Mouse (Mus musculus) lung, embryonic 16.5 days (tissue): Measurements from ENCODE around the gene Mob2. TPM values are rescaled to one million over a fixed set of nuclear protein-coding genes. Genes with fewer than 3 reads are reported as not detected.
A peak's percentile ranks its signal among the peaks of the same experiment; 100 is the strongest.

Experiments used
- ATAC-seq: fragments of 200-750 bp; cut with Nextera tagmentation; 2 replicates; pipeline ENCODE4 v1.8.0; 2017; ENCODE audit warnings: low read depth, mild to moderate bottlenecking, moderate library complexity
- H3K27ac ChIP-seq: fragments of 300-500 bp; sonication (generic); 2 replicates; pipeline ENCODE4 v1.5.1; 2014; ENCODE audit warnings: mild to moderate bottlenecking, control low read depth, low read length
- H3K27me3 ChIP-seq: fragments of 300-500 bp; sonication (generic); 2 replicates; pipeline ENCODE4 v1.6.1; 2014; ENCODE audit warnings: low read depth, low read length, mixed read lengths; ENCODE audit not compliant: control insufficient read depth, insufficient read depth
- H3K36me3 ChIP-seq: fragments of 300-500 bp; sonication (generic); 2 replicates; pipeline ENCODE4 v1.6.1; 2014; ENCODE audit warnings: low read length; ENCODE audit not compliant: control insufficient read depth, insufficient read depth
- H3K4me1 ChIP-seq: fragments of 300-500 bp; sonication (generic); replicated peaks from 2 replicates; pipeline ENCODE4 v1.6.1; 2014; ENCODE audit warnings: low read length, mixed read lengths; ENCODE audit not compliant: control insufficient read depth, insufficient read depth
- H3K4me2 ChIP-seq: fragments of 300-500 bp; sonication (generic); 2 replicates; pipeline ENCODE4 v1.6.1; 2014; ENCODE audit warnings: low read depth, low read length, control low read depth
- H3K4me3 ChIP-seq: fragments of 300-500 bp; sonication (generic); 2 replicates; pipeline ENCODE4 v1.5.1; 2014; ENCODE audit warnings: mild to moderate bottlenecking, low read length, control low read depth
- H3K9ac ChIP-seq: fragments of 300-500 bp; sonication (generic); 2 replicates; pipeline ENCODE4 v1.6.1; 2014; ENCODE audit warnings: low read length, control low read depth
- H3K9me3 ChIP-seq: fragments of 300-500 bp; sonication (generic); 2 replicates; pipeline ENCODE4 v1.6.1; 2016; ENCODE audit warnings: low read length; ENCODE audit not compliant: control insufficient read depth
- WGBS: fragments of 180-500 bp; shearing (Covaris S2); extraction: QIAGEN DNeasy Blood & Tissue Kit; methylation state at CpG from one replicate; pipeline ENCODE4 v1.1.7; 2014; 5-methylcytosine and 5-hydroxymethylcytosine counted together
- polyA plus RNA-seq: library from polyadenylated mRNA; unstranded; fragments of >200 nt; fragmentation: Nextera tagmentation; extraction: Ambion mirVana; gene quantifications from 2 replicates; pipeline ENCODE4 v1.2.1, GENCODE M21; 2015

Gene Mob2
- polyA plus RNA-seq, 1 experiment from 2014 or later, result 76.3 TPM

DNA sequence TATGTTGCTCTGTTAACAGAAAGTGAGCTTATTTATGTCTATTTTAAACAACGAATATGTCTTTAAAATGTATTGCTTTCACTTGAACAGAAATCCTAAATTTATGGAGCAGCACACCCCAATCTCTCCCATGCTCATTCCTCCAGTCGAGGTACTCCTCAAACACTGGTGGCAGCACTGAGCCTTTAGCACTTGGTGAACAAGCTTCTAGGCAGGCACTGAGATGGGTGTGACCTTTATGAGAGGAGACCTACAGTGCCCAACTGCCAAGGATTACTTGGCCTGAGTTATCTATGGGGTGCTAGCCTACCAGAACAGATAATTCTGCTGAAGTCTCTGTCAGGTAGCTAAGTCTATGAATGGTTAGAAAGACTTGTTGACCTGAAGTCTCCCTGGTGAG is 41.2 kb downstream of the Mob2 start:
- Histone ChIP-seq H3K9me3 (no peaks in the 10 kb centered on the region), H3K36me3 (peaks cover 6% of the 10 kb centered on the region; the same call in 1 of the 2 replicates), H3K27me3 (no peaks in the 10 kb centered on the region), H3K4me1 (peaks cover 13% of the 10 kb centered on the region; the same call in 1 of the 2 replicates), H3K27ac (no peak overlapping the region), H3K4me3 (no peak overlapping the region), H3K4me2 (no peak overlapping the region), H3K9ac (no peak overlapping the region)
- WGBS, result 48% methylated on average over 2 of the region's 2 CpGs
- ATAC-seq, result no peak

DNA sequence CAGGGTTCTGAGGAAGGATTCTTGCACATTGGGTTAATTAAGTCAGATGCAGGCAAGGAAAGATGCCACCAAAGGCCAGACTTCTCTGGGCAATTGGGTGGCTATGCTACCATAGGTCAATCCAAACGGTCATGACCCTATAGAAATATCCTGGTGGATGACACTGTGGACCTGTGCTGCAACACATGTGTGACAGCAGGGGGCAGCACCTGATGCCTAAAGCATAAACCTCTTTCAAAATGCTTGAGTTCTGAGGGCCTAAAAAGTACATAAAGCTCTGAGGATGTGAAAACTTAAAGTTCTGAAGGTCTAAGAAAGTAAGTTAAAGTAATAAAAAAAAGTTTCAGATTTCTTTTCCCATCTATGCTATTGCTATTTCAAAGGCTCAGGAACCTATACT is 44.3 kb downstream of the Mob2 start:
- Histone ChIP-seq H3K4me1 (peaks cover 13% of the 10 kb centered on the region; the same call in 1 of the 2 replicates), H3K4me2 (no peak overlapping the region), H3K9me3 (no peaks in the 10 kb centered on the region), H3K36me3 (peaks cover 10% of the 10 kb centered on the region; the same call in 1 of the 2 replicates), H3K27ac (no peak overlapping the region), H3K9ac (no peak overlapping the region), H3K4me3 (no peak overlapping the region), H3K27me3 (no peaks in the 10 kb centered on the region)
- 0 out of 2 replicates have a peak, but pooled peaks have one; percentile 36 for ATAC-seq
- 37% methylated on average over 1 of the region's 1 CpGs for WGBS

DNA sequence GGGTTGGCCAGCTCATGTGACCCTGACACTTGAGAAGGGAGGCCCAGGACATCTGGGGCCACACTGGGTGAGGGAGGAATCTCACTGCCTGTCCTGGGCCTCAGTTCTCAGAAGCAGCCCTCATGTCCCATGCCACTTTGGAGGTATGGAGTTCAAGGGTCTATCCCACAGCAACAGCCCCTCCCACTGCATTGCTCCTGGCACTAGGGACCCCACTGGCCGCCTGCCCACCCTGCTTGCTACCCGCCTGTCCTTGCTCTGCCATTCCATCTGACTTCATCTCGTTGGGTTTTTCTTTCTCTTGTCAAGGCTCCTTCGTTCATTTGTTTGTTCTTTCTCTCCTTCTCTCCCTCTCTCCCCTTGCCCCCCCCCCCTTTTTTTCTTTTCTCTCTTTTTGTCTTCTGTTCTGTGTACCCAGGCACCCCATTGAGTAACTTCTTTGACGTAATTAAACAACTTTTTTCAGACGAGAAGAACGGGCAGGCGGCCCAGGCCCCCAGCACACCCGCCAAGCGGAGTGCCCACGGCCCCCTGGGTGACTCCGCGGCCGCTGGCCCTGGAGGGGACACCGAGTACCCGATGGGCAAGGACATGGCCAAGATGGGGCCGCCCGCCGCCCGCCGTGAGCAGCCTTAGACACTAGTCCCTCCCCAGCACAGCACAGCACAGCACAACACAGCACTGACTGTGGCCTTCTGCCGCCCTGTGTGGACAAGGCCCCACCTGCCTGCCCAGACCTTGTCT is 59.1 kb downstream of the Mob2 start:
- WGBS, result 69% methylated on average over 22 of the region's 22 CpGs

DNA sequence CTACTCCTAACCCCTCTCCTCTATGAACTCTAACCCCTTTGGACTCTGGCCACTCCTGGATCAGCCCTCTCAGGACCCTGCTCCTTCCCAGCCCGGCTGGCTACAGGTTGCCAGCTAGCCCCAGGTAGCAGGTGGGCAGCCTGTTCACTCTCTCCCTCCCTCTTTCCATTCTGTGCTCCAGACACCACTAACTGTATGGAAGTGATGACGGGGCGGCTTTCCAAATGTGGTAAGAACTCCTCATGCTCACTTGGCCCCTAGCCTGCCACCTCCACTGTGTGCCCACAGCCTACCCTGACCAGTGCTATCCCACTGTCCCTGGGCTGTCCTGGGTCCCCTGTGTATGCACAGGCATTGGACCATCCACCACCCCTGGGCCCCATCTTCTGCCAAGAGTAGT is 60.2 kb downstream of the Mob2 start:
- no peak overlapping the region for H3K27ac ChIP-seq
- no peak for ATAC-seq
- H3K9ac ChIP-seq, result no peak overlapping the region
- H3K9me3 ChIP-seq, result no peaks in the 10 kb centered on the region
- no peaks in the 10 kb centered on the region for H3K4me1 ChIP-seq
- no peak overlapping the region for H3K4me3 ChIP-seq
- no peaks in the 10 kb centered on the region for H3K36me3 ChIP-seq
- WGBS, result 86% methylated on average over 3 of the region's 3 CpGs
- H3K4me2 ChIP-seq, result no peak overlapping the region
- no peaks in the 10 kb centered on the region for H3K27me3 ChIP-seq

More for the DNA sequence above, 59.1 kb downstream of the Mob2 start:
- Histone ChIP-seq H3K27me3 (no peaks in the 10 kb centered on the region), H3K9me3 (no peaks in the 10 kb centered on the region), H3K4me3 (no peak overlapping the region), H3K36me3 (no peaks in the 10 kb centered on the region), H3K9ac (no peak overlapping the region), H3K4me1 (no peaks in the 10 kb centered on the region), H3K27ac (no peak overlapping the region), H3K4me2 (no peak overlapping the region)
- ATAC-seq, result peak; percentile 29; the same call in 1 of the 2 replicates

DNA sequence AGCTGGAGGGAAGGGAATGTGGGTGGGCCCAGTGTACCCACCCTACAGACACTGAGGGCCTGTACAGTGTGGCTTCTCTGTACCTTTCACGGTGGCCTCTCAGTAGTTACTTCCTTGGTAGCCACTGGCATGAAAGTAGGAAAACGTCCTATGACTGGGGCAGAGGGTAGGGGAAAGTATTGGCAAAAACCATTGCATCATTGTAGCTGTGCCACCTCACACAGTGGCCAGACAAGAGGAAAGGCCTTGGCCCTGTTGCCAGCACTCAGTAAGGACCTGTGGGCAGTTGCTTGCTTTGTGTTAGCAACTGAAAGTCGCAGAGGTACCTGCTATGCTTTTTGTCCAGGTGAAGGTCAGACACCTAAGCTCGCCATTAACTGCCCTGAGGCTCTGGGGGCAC is 66.7 kb downstream of the Mob2 start:
- WGBS, result 87% methylated on average over 4 of the region's 4 CpGs
- no peak overlapping the region for H3K4me3 ChIP-seq
- ATAC-seq, result no peak
- H3K9me3 ChIP-seq, result no peaks in the 10 kb centered on the region
- no peaks in the 10 kb centered on the region for H3K36me3 ChIP-seq
- H3K27me3 ChIP-seq, result no peaks in the 10 kb centered on the region
- H3K4me2 ChIP-seq, result no peak overlapping the region
- no peak overlapping the region for H3K27ac ChIP-seq
- no peaks in the 10 kb centered on the region for H3K4me1 ChIP-seq
- H3K9ac ChIP-seq, result no peak overlapping the region

DNA sequence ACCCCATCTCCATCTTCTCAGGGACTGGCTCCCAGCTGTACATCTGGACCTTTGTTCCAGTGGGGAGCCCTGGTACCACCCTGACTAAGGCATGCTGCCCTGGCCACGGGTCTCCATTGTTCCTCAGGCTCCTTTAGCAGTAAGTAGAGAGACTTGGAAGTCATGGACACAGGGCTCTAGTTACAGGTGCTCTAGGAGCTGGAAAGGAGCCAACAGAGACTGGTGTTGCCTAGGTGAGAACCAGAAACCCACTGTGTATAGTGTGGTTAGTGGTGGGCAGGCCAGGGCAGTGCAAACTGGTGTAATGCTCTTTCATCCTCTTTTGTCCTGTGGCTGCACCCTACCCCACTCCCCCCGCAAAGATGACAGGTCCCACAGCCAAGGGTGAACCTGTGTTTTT is 69.7 kb downstream of the Mob2 start:
- no peak for ATAC-seq
- Histone ChIP-seq H3K4me2 (no peak overlapping the region), H3K9ac (no peak overlapping the region), H3K4me1 (no peaks in the 10 kb centered on the region), H3K27ac (no peak overlapping the region), H3K27me3 (no peaks in the 10 kb centered on the region), H3K4me3 (no peak overlapping the region), H3K9me3 (no peaks in the 10 kb centered on the region), H3K36me3 (no peaks in the 10 kb centered on the region)
- WGBS, result 66% methylated on average over 2 of the region's 2 CpGs

DNA sequence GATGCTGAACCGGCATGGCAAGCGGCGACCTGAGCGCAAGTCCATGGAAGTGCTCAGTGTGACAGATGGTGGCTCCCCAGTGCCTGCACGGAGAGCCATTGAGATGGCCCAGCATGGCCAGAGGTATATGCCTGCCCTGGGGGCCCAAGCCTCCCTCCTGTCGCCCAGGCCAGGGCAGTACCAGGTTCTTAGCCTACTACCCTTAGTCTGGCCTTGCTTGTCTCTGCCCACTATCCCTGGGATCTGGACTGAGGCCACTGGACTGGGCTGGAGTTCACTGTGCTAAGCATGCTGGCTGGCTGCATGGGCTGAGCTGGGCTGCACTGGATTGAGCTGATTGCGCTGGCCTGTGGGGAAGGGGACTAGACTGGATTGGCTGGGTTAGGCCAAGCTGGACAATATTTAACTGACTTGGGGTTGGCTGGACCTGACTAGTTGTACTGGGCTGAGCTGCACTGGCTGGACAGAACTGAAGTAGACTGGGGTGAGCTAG is 72.5 kb downstream of the Mob2 start:
- Histone ChIP-seq H3K9me3 (no peaks in the 10 kb centered on the region), H3K9ac (no peak overlapping the region), H3K27ac (no peak overlapping the region), H3K4me2 (no peak overlapping the region), H3K4me1 (no peaks in the 10 kb centered on the region), H3K36me3 (no peaks in the 10 kb centered on the region), H3K27me3 (no peaks in the 10 kb centered on the region), H3K4me3 (no peak overlapping the region)
- ATAC-seq, result no peak
- 73% methylated on average over 7 of the region's 7 CpGs for WGBS

DNA sequence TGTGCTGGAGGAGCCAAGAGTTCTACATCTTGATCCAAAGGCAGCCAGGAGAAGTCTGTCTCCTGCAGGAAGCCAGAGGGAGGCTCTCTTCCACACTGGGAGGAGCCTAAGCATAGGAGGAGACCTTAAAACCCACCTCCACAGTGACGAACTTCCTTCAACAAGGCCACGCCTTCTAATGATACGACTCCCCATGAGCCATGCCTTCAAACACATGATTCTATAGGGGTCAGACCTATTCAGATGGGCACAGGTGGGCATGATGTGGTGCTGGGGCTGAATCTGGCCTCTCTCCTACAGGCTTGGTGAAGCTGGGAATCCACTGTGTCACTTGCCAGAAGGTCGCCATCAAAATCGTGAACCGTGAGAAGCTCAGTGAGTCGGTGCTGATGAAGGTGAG is 79.6 kb downstream of the Mob2 start:
- H3K27ac ChIP-seq, result no peak overlapping the region
- no peaks in the 10 kb centered on the region for H3K9me3 ChIP-seq
- no peak overlapping the region for H3K4me3 ChIP-seq
- no peaks in the 10 kb centered on the region for H3K4me1 ChIP-seq
- WGBS, result 83% methylated on average over 7 of the region's 7 CpGs
- no peaks in the 10 kb centered on the region for H3K27me3 ChIP-seq
- no peak for ATAC-seq
- no peak overlapping the region for H3K9ac ChIP-seq
- no peak overlapping the region for H3K4me2 ChIP-seq
- H3K36me3 ChIP-seq, result no peaks in the 10 kb centered on the region

DNA sequence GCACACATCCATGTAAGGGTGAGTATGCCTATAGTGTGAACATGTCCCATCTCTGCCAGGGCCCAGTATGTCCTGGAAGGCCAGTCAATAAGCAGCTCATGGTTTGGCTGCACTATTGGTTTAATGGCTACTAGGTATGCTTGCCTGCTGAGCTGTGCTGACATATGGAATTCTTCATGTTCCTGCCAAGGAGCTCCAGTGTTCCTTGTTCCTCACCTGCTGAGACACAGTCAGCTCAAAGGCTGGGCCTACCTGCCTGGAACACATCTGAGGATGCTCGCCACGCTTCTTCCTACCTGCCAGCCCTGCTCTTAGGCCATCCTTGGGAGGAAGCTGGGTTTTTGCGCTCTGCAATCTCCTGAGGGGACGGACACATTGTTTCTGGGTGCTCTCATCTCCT is 81.6 kb downstream of the Mob2 start:
- ATAC-seq, result no peak
- 91% methylated on average over 4 of the region's 4 CpGs for WGBS
- Histone ChIP-seq H3K4me1 (no peaks in the 10 kb centered on the region), H3K4me3 (no peak overlapping the region), H3K27me3 (no peaks in the 10 kb centered on the region), H3K36me3 (no peaks in the 10 kb centered on the region), H3K9ac (no peak overlapping the region), H3K9me3 (no peaks in the 10 kb centered on the region), H3K4me2 (no peak overlapping the region), H3K27ac (no peak overlapping the region)
